In genomic region chr4:71520751-71521150, GRCm38 (mm10) we compare ENCODE assay signal across 19 mouse cellular contexts.
"Had no signal": no experiment of that assay in that cellular context is flagged by ENCODE, and none has a peak within 500 bp of the region (broad histone marks: within the 10 kb centered on the region; RNA-seq: fewer than 3 reads in every experiment).

No protein-coding gene starts in this region.

- H3K27ac ChIP-seq: limb, embryonic 12.5 days; limb, embryonic 15.5 days; liver, embryonic 14.5 days; midbrain, embryonic 12.5 days had no signal

- H3K4me1 ChIP-seq: limb, embryonic 15.5 days; megakaryocyte, embryonic 14.5 days; midbrain, embryonic 12.5 days had no signal

- H3K4me3 ChIP-seq: limb, embryonic 12.5 days; limb, embryonic 15.5 days; megakaryocyte, embryonic 14.5 days; midbrain, embryonic 12.5 days had no signal

- H3K9me3 ChIP-seq: limb, embryonic 12.5 days; limb, embryonic 15.5 days; megakaryocyte, embryonic 14.5 days; midbrain, embryonic 12.5 days had no signal

- ATAC-seq: inflammation-experienced regulatory T-cells, adult 6 months; intestine, embryonic 16.5 days; liver, postnatal 0 days; lung, postnatal 0 days had no signal

- DNase-seq: kidney, adult 18-20 months; kidney, adult 9 months; kidney, postnatal 14 days; kidney, postnatal 4 days; left cerebral cortex, postnatal 4 days; liver, postnatal 0 days; lung, embryonic 14.5 days; thymus, adult 18-20 months; thymus, postnatal 14 days; thymus, postnatal 4 days had no signal

- H3K4me2 ChIP-seq: limb, embryonic 12.5 days; limb, embryonic 15.5 days; liver, embryonic 11.5 days; lung, embryonic 14.5 days; midbrain, embryonic 12.5 days had no signal

- H3K9ac ChIP-seq: limb, embryonic 12.5 days; limb, embryonic 15.5 days; liver, embryonic 14.5 days; liver, postnatal 0 days; lung, embryonic 14.5 days; midbrain, embryonic 12.5 days had no signal

- H3K27me3 ChIP-seq: limb, embryonic 12.5 days; limb, embryonic 15.5 days; megakaryocyte, embryonic 14.5 days; midbrain, embryonic 12.5 days had no signal

- H3K36me3 ChIP-seq: limb, embryonic 12.5 days; limb, embryonic 15.5 days; midbrain, embryonic 12.5 days had no signal
